Mouse (Mus musculus) heart, embryonic 16.5 days (tissue): Measurements from ENCODE around the gene Pigl. TPM values are rescaled to one million over a fixed set of nuclear protein-coding genes. Genes with fewer than 3 reads are reported as not detected.
"Not testable (repeated sequence)": the region's sequence is repeated elsewhere in the genome, so short reads cannot be mapped to it uniquely, and the experiment has no call there.

ENCODE experiments used
- ATAC-seq: fragments of 200-750 bp; cut with Nextera tagmentation; replicated peaks from 2 replicates; pipeline ENCODE4 v1.8.0; 2017; ENCODE audit warnings: moderate number of reproducible peaks; ENCODE audit not compliant: insufficient read depth, low FRiP score; ENCODE audit errors: extremely low read depth
- H3K27ac ChIP-seq: fragments of 300-500 bp; sonication (generic); 2 replicates; pipeline ENCODE4 v1.5.1; 2014; ENCODE audit warnings: mild to moderate bottlenecking, low read length, control low read depth, moderate library complexity
- H3K27me3 ChIP-seq: fragments of 300-500 bp; sonication (generic); 2 replicates; pipeline ENCODE4 v1.6.1; 2014; ENCODE audit warnings: low read length, mixed read lengths; ENCODE audit not compliant: control insufficient read depth, insufficient read depth
- H3K36me3 ChIP-seq: fragments of 300-500 bp; sonication (generic); 2 replicates; pipeline ENCODE4 v1.6.1; 2014; ENCODE audit not compliant: control insufficient read depth, insufficient read depth
- H3K4me1 ChIP-seq: fragments of 300-500 bp; sonication (generic); 2 replicates; pipeline ENCODE4 v1.6.1; 2014; ENCODE audit warnings: low read length, mixed read lengths; ENCODE audit not compliant: control insufficient read depth, insufficient read depth
- H3K4me2 ChIP-seq: fragments of 300-500 bp; sonication (generic); 2 replicates; pipeline ENCODE4 v1.6.1; 2014; ENCODE audit warnings: low read depth, mild to moderate bottlenecking, control low read depth, low read length
- H3K4me3 ChIP-seq: fragments of 300-500 bp; sonication (generic); 2 replicates; pipeline ENCODE4 v1.5.1; 2014; ENCODE audit warnings: mild to moderate bottlenecking, control low read depth, low read length
- H3K9ac ChIP-seq: fragments of 300-500 bp; sonication (generic); 2 replicates; pipeline ENCODE4 v1.6.1; 2014; ENCODE audit warnings: low read length, control low read depth
- H3K9me3 ChIP-seq: fragments of 300-500 bp; sonication (generic); replicated peaks from 2 replicates; pipeline ENCODE4 v1.6.1; 2016; ENCODE audit warnings: low read length; ENCODE audit not compliant: control insufficient read depth
- WGBS: fragments of 180-500 bp; shearing (Covaris S2); extraction: QIAGEN DNeasy Blood & Tissue Kit; methylation state at CpG from one replicate; pipeline ENCODE4 v1.1.7; 2014; 5-methylcytosine and 5-hydroxymethylcytosine counted together
- polyA plus RNA-seq: library from polyadenylated mRNA; unstranded; fragments of >200 nt; fragmentation: Nextera tagmentation; extraction: Ambion mirVana; gene quantifications from 2 replicates; pipeline ENCODE4 v1.2.1, GENCODE M21; 2015

Pigl gene
- polyA plus RNA-seq, 1 experiment from 2014 or later = 7.2 TPM

DNA sequence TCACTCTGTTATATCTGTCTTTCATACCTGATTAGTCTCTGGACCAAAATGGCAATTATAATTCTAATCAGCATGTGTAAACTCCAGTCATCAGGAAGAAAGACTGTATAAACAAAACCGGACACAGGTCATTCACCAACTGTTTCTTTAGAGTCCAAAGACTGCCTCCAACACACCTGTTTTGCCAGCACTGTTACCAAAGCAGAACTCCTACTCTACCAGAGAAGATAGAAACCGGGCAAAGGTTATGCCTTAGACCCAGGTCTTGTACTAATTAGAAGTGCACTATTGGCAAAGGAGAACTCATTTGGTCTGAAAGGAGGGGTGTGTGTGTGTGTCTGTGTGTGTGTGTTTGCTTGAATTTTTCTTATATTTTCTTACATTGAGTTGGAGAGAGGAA, 42.3 kb downstream of the Pigl start:
- H3K4me2 ChIP-seq = no peak overlapping the region
- H3K27me3 ChIP-seq = no peaks in the 10 kb centered on the region
- no peak overlapping the region for H3K9ac ChIP-seq
- no peak overlapping the region for H3K27ac ChIP-seq
- no peak overlapping the region for H3K4me3 ChIP-seq
- no peaks in the 10 kb centered on the region for H3K36me3 ChIP-seq
- no peak for ATAC-seq
- no peaks in the 10 kb centered on the region for H3K9me3 ChIP-seq
- H3K4me1 ChIP-seq = peaks cover 9% of the 10 kb centered on the region
- WGBS = 84% methylated on average over 2 of the region's 2 CpGs

GRCm38 (mm10) chr11:62507683-62508082, 49.4 kb downstream of the Pigl start:
- WGBS = 81% methylated on average over 4 of the region's 4 CpGs
- H3K4me3 ChIP-seq = no peak overlapping the region
- no peaks in the 10 kb centered on the region for H3K27me3 ChIP-seq
- H3K9ac ChIP-seq = no peak overlapping the region
- H3K27ac ChIP-seq = no peak overlapping the region
- H3K9me3 ChIP-seq = no peaks in the 10 kb centered on the region
- ATAC-seq = no peak
- H3K4me2 ChIP-seq = no peak overlapping the region
- H3K4me1 ChIP-seq = no peaks in the 10 kb centered on the region
- no peaks in the 10 kb centered on the region for H3K36me3 ChIP-seq

- not testable (repeated sequence) for H3K27ac ChIP-seq, H3K4me1 ChIP-seq, H3K9me3 ChIP-seq, ATAC-seq, H3K9ac ChIP-seq, H3K4me2 ChIP-seq, H3K4me3 ChIP-seq, H3K27me3 ChIP-seq, H3K36me3 ChIP-seq
- 96% methylated on average over 13 of the region's 13 CpGs for WGBS
Observed at GRCm38 (mm10) chr11:62508365-62508764, 50.1 kb downstream of the Pigl start.

- not testable (repeated sequence) for ATAC-seq, H3K9me3 ChIP-seq, H3K4me1 ChIP-seq, H3K4me2 ChIP-seq, H3K4me3 ChIP-seq, H3K36me3 ChIP-seq, H3K27ac ChIP-seq, H3K27me3 ChIP-seq, H3K9ac ChIP-seq
- WGBS = 94% methylated on average over 5 of the region's 5 CpGs
Observed at GRCm38 (mm10) chr11:62508816-62509215, 50.6 kb downstream of the Pigl start.

DNA sequence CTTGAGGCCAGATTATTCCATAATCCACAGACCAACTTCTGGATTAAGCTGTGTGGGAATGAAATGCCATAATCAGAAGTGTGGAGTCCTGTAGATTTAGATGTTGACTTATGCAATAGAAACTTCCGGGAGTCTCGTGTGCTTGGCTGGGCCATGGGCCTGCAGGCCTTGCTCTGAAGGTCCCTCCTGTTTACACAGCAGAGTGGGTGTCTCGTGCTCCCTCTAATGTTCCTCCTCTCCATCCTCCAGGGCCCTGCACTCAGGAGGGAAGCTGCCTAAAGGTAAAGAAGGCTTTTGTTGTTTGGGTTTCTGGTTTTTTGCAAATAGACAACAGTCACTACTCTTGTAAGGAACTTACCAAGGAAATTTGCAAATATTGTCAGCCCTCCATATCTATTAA, 51.3 kb downstream of the Pigl start:
- H3K9ac ChIP-seq = no peak overlapping the region
- no peaks in the 10 kb centered on the region for H3K9me3 ChIP-seq
- no peaks in the 10 kb centered on the region for H3K36me3 ChIP-seq
- H3K4me3 ChIP-seq = no peak overlapping the region
- no peak overlapping the region for H3K27ac ChIP-seq
- H3K27me3 ChIP-seq = no peaks in the 10 kb centered on the region
- no peak for ATAC-seq
- 79% methylated on average over 3 of the region's 3 CpGs for WGBS
- H3K4me2 ChIP-seq = no peak overlapping the region
- H3K4me1 ChIP-seq = no peaks in the 10 kb centered on the region

- 85% methylated on average over 5 of the region's 5 CpGs for WGBS
- Histone ChIP-seq H3K9ac (no peak overlapping the region), H3K27me3 (no peaks in the 10 kb centered on the region)
Observed at GRCm38 (mm10) chr11:62510956-62511355, 52.7 kb downstream of the Pigl start.

GRCm38 (mm10) chr11:62511444-62512202, 53.4 kb downstream of the Pigl start:
- 82% methylated on average over 13 of the region's 13 CpGs for WGBS
- no peak overlapping the region for H3K4me3 ChIP-seq
- no peak for ATAC-seq
- no peaks in the 10 kb centered on the region for H3K27me3 ChIP-seq
- H3K4me2 ChIP-seq = no peak overlapping the region
- H3K27ac ChIP-seq = no peak overlapping the region
- H3K4me1 ChIP-seq = no peaks in the 10 kb centered on the region
- no peaks in the 10 kb centered on the region for H3K9me3 ChIP-seq
- H3K9ac ChIP-seq = no peak overlapping the region
- no peaks in the 10 kb centered on the region for H3K36me3 ChIP-seq

More at GRCm38 (mm10) chr11:62510956-62511355, 52.7 kb downstream of the Pigl start:
- Histone ChIP-seq H3K4me1 (no peaks in the 10 kb centered on the region), H3K4me2 (no peak overlapping the region), H3K4me3 (no peak overlapping the region), H3K27ac (no peak overlapping the region), H3K36me3 (no peaks in the 10 kb centered on the region), H3K9me3 (no peaks in the 10 kb centered on the region)
- ATAC-seq = no peak

DNA sequence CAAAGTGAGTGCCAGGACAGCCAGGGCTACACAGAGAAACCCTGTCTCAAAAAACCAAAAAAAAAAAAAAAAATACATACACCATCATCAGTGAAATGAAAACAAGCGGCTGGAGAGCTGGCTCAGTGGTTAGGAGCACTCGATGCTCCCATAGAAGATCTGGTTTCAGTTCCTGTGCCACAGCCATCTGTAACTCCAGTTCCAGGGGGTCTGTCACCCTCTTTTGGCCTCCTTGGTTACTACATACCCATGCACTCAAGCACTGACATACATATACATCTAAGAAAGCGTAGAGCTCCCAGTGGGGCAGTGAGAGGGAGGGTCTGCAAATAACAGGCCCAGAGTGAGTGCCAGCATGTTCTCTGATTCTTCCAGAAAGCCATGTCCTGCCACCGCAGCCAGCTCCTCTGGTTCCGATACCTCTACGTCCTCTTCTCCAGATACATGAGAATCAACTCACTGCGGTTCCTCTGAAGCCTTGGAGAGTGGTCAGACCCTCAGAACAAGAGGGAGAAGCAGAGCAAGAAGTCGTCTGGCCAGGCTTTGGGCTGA, 54.3 kb downstream of the Pigl start:
- H3K9ac ChIP-seq = no peak overlapping the region
- no peaks in the 10 kb centered on the region for H3K27me3 ChIP-seq
- 86% methylated on average over 8 of the region's 8 CpGs for WGBS
- H3K27ac ChIP-seq = no peak overlapping the region
- H3K9me3 ChIP-seq = no peaks in the 10 kb centered on the region
- no peak overlapping the region for H3K4me2 ChIP-seq
- H3K4me1 ChIP-seq = no peaks in the 10 kb centered on the region
- no peak for ATAC-seq
- no peak overlapping the region for H3K4me3 ChIP-seq
- no peaks in the 10 kb centered on the region for H3K36me3 ChIP-seq

DNA sequence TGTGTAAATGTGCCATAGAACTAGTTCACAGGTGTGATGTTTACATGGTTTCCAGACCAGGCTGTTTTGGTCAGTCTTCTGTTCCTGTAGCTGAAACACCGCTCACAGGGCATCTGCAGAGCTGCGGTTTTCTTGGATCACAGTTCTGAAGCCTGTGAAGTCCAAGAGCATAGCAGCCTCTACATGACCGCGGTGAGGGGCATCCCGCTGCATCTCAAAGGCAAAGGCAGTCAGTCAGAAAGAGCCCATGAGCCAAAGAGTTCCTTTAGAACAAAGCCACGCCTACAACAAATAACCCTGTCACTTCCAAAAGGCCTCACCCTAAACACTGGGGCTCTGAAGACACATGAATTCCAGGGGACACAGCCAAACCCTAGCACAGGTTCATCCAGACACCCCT, 55.1 kb downstream of the Pigl start:
- Histone ChIP-seq H3K9me3 (no peaks in the 10 kb centered on the region), H3K9ac (no peak overlapping the region), H3K36me3 (no peaks in the 10 kb centered on the region), H3K4me2 (no peak overlapping the region), H3K27me3 (no peaks in the 10 kb centered on the region), H3K27ac (no peak overlapping the region), H3K4me3 (no peak overlapping the region), H3K4me1 (no peaks in the 10 kb centered on the region)
- no peak for ATAC-seq
- 83% methylated on average over 6 of the region's 6 CpGs for WGBS
